Mouse (Mus musculus) liver, postnatal 0 days (tissue): ENCODE measurements around the gene Agmat.

Experiments
- CTCF ChIP-seq: sonication (generic); IDR thresholded peaks from 2 replicates; pipeline ENCODE4 v1.5.1; 2016; ENCODE audit warnings: antibody characterized with exemption, low read depth
- EP300 ChIP-seq: IDR thresholded peaks from 2 replicates; pipeline ENCODE4 v1.6.1; 2016; ENCODE audit warnings: antibody characterized with exemption, low read depth, mild to moderate bottlenecking

DNA sequence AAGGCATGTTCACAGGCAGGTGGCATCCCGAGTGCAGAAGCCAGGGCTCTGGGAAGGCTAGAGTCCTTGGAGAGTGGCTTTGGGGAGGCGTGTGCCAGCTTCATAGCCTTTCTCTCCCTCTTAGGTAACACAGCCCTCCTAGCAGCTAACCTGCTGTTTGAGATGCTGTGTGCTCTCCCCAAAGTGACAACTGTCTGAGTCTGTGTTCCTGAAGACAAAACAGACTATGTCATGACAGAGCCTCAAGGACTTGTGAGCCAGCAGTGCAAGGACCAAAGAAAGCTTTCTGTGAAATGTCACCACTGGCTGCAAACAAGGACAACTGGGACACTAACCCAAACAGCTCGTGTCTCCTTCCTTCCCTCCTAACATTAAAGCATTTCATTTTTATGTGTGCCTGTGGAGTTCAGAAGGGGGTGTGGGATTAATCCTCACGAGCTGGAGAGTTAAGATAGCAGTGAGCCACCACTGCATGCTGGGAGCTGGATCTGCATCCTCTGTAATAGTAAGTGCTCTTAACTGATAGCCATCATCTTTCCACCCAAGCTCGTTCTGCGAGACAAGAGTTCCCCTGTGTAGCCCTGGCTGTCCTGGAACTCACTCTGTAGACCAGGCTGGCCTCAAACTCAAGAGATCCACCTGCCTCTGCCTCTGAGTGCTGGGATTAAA is 12.5 kb downstream of the Agmat start:
- TF ChIP-seq CTCF: no peak
- peak; percentile 76 for TF ChIP-seq EP300
